Mouse (Mus musculus) liver, embryonic 14.5 days (tissue): ENCODE data around the gene Ppp1r1a.

ENCODE experiments used
- CTCF ChIP-seq: IDR thresholded peaks from 2 replicates; pipeline ENCODE4 v1.5.1; 2016; ENCODE audit warnings: antibody characterized with exemption, low read depth, control low read depth
- EP300 ChIP-seq: IDR thresholded peaks from 2 replicates; pipeline ENCODE4 v1.6.1; 2016; ENCODE audit warnings: antibody characterized with exemption, low read depth

DNA sequence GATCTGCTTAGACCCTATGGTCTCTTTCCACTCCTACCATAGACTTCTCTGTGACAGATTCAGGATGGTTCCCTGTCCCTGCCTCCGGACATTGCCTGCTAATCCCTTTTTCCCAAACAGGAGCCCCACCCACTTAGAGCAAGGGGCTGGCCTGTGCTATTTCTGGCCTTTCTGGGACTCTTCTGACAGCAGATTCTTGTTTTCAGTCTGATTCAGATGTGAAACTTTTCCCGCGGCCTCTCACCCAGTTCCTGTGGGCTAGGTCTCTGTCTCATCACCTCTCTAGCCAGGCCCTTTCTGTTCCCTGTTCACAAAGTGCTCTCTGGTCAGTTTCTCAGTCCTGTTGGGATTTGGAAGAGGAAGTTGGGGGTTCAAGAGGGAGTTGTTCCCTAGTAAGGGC lies 22.9 kb downstream of the Ppp1r1a start:
- TF ChIP-seq CTCF (no peak), EP300 (no peak)
